Mouse (Mus musculus) MEL (cell line): ENCODE results near the gene Hlf. TPM values are rescaled to one million over a fixed set of nuclear protein-coding genes. Genes with fewer than 3 reads are reported as not detected.

Experiments used
- DNase-seq: peaks from one replicate; pipeline ENCODE4 v3.0.0; 2011; ENCODE audit warnings: low read depth, low spot score
- H3K27ac ChIP-seq: 2 replicates; pipeline ENCODE4 v1.5.1; 2012; ENCODE audit warnings: low read depth, mild to moderate bottlenecking, control low read depth, low read length, moderate library complexity; ENCODE audit not compliant: control insufficient read depth
- H3K27me3 ChIP-seq, 2 experiments: fragments of 150-350 bp in 1 of 2; sonication (generic) in 1 of 2; 2 replicates each; pipeline ENCODE4 v1.6.1; 2012; ENCODE audit warnings: low read length in 2 of 2, mild to moderate bottlenecking in 2 of 2, improper control_type of control experiment in 1 of 2, moderate library complexity in 1 of 2; ENCODE audit not compliant: insufficient read depth in 2 of 2, control insufficient read depth in 1 of 2
- H3K36me3 ChIP-seq, 2 experiments: 2 replicates each; pipeline ENCODE4 v1.6.1; 2012 to 2014; ENCODE audit warnings: low read length in 2 of 2, improper control_type of control experiment in 1 of 2, inconsistent platforms in 1 of 2, mild to moderate bottlenecking in 1 of 2; ENCODE audit not compliant: insufficient read depth in 2 of 2, control insufficient read depth in 1 of 2
- H3K4me1 ChIP-seq, 2 experiments: fragments of 150-350 bp in 1 of 2; sonication (generic) in 1 of 2; 2 replicates each; pipeline ENCODE4 v1.6.1; 2012; ENCODE audit warnings: low read length in 2 of 2, improper control_type of control experiment in 1 of 2, mild to moderate bottlenecking in 1 of 2; ENCODE audit not compliant: insufficient read depth in 2 of 2, control insufficient read depth in 1 of 2
- H3K4me3 ChIP-seq, 2 experiments: fragments of 150-350 bp in 1 of 2; sonication (generic) in 1 of 2; 2 replicates each; pipeline ENCODE4 v1.5.1; 2012; ENCODE audit warnings: low read depth in 2 of 2, low read length in 2 of 2, mild to moderate bottlenecking in 2 of 2, moderate library complexity in 2 of 2, control low read depth in 1 of 2, improper control_type of control experiment in 1 of 2; ENCODE audit not compliant: control insufficient read depth in 1 of 2, insufficient read depth in 1 of 2
- H3K79me2 ChIP-seq: 2 replicates; pipeline ENCODE4 v1.6.1; 2012; ENCODE audit warnings: mild to moderate bottlenecking, low read length, moderate library complexity; ENCODE audit not compliant: control insufficient read depth, poor library complexity, insufficient read depth
- H3K9ac ChIP-seq: 2 replicates; pipeline ENCODE4 v1.6.1; 2012; ENCODE audit warnings: low read depth, mild to moderate bottlenecking, control low read depth, low read length, moderate library complexity; ENCODE audit not compliant: control insufficient read depth, poor library complexity, severe bottlenecking
- H3K9me3 ChIP-seq: fragments of 150-350 bp; sonication (generic); replicated peaks from 2 replicates; pipeline ENCODE4 v1.6.1; 2012; ENCODE audit warnings: mild to moderate bottlenecking, low read length, improper control_type of control experiment, moderate library complexity; ENCODE audit not compliant: insufficient read depth
- BHLHE40 ChIP-seq: IDR thresholded peaks from 2 replicates; pipeline ENCODE4 v1.6.1; 2012; ENCODE audit warnings: low read depth, mild to moderate bottlenecking, inconsistent platforms, low read length, improper control_type of control experiment, borderline replicate concordance
- CHD1 ChIP-seq: IDR thresholded peaks from 2 replicates; pipeline ENCODE4 v1.6.1; 2012; ENCODE audit warnings: low read depth, mild to moderate bottlenecking, inconsistent platforms, low read length, improper control_type of control experiment
- CHD2 ChIP-seq: IDR thresholded peaks from 2 replicates; pipeline ENCODE4 v1.6.1; 2011; ENCODE audit warnings: low read length, improper control_type of control experiment
- CTCF ChIP-seq, 3 experiments: IDR thresholded peaks in 2 of 3; conservative IDR thresholded peaks in 1 of 3; 2 replicates each; pipeline ENCODE4 v1.5.1; 2011 to 2012; ENCODE audit warnings: low read length in 3 of 3, low read depth in 2 of 3, mild to moderate bottlenecking in 2 of 3, improper control_type of control experiment in 1 of 3, inconsistent platforms in 1 of 3, mixed read lengths in 1 of 3, moderate library complexity in 1 of 3; ENCODE audit not compliant: control insufficient read depth in 1 of 3, insufficient read depth in 1 of 3, poor library complexity in 1 of 3, severe bottlenecking in 1 of 3
- E2F4 ChIP-seq: IDR thresholded peaks from 2 replicates; pipeline ENCODE4 v1.6.1; 2011; ENCODE audit warnings: low read depth, low read length, improper control_type of control experiment, borderline replicate concordance
- MAFK ChIP-seq: IDR thresholded peaks from 2 replicates; pipeline ENCODE4 v1.6.1; 2011; ENCODE audit warnings: low read depth, mild to moderate bottlenecking, low read length, improper control_type of control experiment, borderline replicate concordance
- MAX ChIP-seq: IDR thresholded peaks from 2 replicates; pipeline ENCODE4 v1.6.1; 2011; ENCODE audit warnings: low read length, improper control_type of control experiment
- MAZ ChIP-seq: IDR thresholded peaks from 2 replicates; pipeline ENCODE4 v1.6.1; 2012; ENCODE audit warnings: low read depth, mild to moderate bottlenecking, inconsistent platforms, low read length, improper control_type of control experiment
- MEF2A ChIP-seq: IDR thresholded peaks from 2 replicates; pipeline ENCODE4 v1.6.1; 2014; ENCODE audit warnings: low read depth, mild to moderate bottlenecking, inconsistent platforms, low read length, improper control_type of control experiment; ENCODE audit not compliant: poor library complexity, insufficient replicate concordance, severe bottlenecking; ENCODE audit errors: extremely low read depth
- MXI1 ChIP-seq: IDR thresholded peaks from 2 replicates; pipeline ENCODE4 v1.6.1; 2011; ENCODE audit warnings: mild to moderate bottlenecking, low read depth, low read length, improper control_type of control experiment
- NELFE ChIP-seq: IDR thresholded peaks from 2 replicates; pipeline ENCODE4 v1.6.1; 2011; ENCODE audit warnings: low read depth, low read length, improper control_type of control experiment
- NRF1 ChIP-seq: IDR thresholded peaks from 2 replicates; pipeline ENCODE4 v1.6.1; 2014; ENCODE audit warnings: low read depth, mild to moderate bottlenecking, inconsistent platforms, low read length, improper control_type of control experiment, moderate library complexity; ENCODE audit not compliant: poor library complexity, insufficient read depth, severe bottlenecking
- POLR2A ChIP-seq, 2 experiments: IDR thresholded peaks; 2 replicates each; pipeline ENCODE4 v1.6.1; 2011 to 2012; ENCODE audit warnings: low read length in 2 of 2, mild to moderate bottlenecking in 2 of 2, control low read depth in 1 of 2, improper control_type of control experiment in 1 of 2, low read depth in 1 of 2, moderate library complexity in 1 of 2; ENCODE audit not compliant: control insufficient read depth in 1 of 2, insufficient read depth in 1 of 2, poor library complexity in 1 of 2
- POLR2AphosphoS2 ChIP-seq: IDR thresholded peaks from 2 replicates; pipeline ENCODE4 v1.6.1; 2011; ENCODE audit warnings: low read length, improper control_type of control experiment
- RAD21 ChIP-seq: IDR thresholded peaks from 2 replicates; pipeline ENCODE4 v1.6.1; 2011; ENCODE audit warnings: mild to moderate bottlenecking, low read depth, low read length, improper control_type of control experiment
- RCOR1 ChIP-seq: IDR thresholded peaks from 2 replicates; pipeline ENCODE4 v1.6.1; 2012; ENCODE audit warnings: low read depth, mild to moderate bottlenecking, inconsistent platforms, low read length, improper control_type of control experiment
- SIN3A ChIP-seq: IDR thresholded peaks from 2 replicates; pipeline ENCODE4 v1.6.1; 2012; ENCODE audit warnings: low read length, improper control_type of control experiment, inconsistent platforms
- SMC3 ChIP-seq: IDR thresholded peaks from 2 replicates; pipeline ENCODE4 v1.6.1; 2011; ENCODE audit warnings: low read depth, low read length, improper control_type of control experiment
- TAL1 ChIP-seq: IDR thresholded peaks from 2 replicates; pipeline ENCODE4 v1.6.1; 2012; ENCODE audit warnings: mild to moderate bottlenecking, inconsistent platforms, low read length, moderate library complexity, mixed read lengths
- TBP ChIP-seq: IDR thresholded peaks from 2 replicates; pipeline ENCODE4 v1.8.0; 2011; ENCODE audit warnings: low read depth, low read length, improper control_type of control experiment
- USF1 ChIP-seq: IDR thresholded peaks from 2 replicates; pipeline ENCODE4 v1.6.1; 2014; ENCODE audit warnings: low read depth, mild to moderate bottlenecking, inconsistent platforms, low read length, improper control_type of control experiment, moderate library complexity
- USF2 ChIP-seq, 2 experiments: IDR thresholded peaks; 2 replicates each; pipeline ENCODE4 v1.6.1; 2011 to 2012; ENCODE audit warnings: improper control_type of control experiment in 2 of 2, low read length in 2 of 2, borderline replicate concordance in 1 of 2, inconsistent platforms in 1 of 2, low read depth in 1 of 2, mild to moderate bottlenecking in 1 of 2; ENCODE audit not compliant: insufficient read depth in 1 of 2
- ZNF384 ChIP-seq: IDR thresholded peaks from 2 replicates; pipeline ENCODE4 v1.6.1; 2012; ENCODE audit warnings: low read depth, mild to moderate bottlenecking, inconsistent platforms, low read length, improper control_type of control experiment
- polyA plus RNA-seq, 2 experiments: library from polyadenylated mRNA; stranded (reverse) in 1 of 2; unstranded in 1 of 2; fragments of >175 nt in 1 of 2; fragments of >200 nt in 1 of 2; gene quantifications; 2 replicates each; pipeline versions ENCODE4 v1.2.1 to v1.2.4; 2012; ENCODE audit warnings: low replicate concordance in 2 of 2, low read depth in 1 of 2; ENCODE audit not compliant: insufficient read length in 2 of 2, insufficient read depth in 1 of 2, missing spikeins in 1 of 2
- total RNA-seq: library from RNA; depleted of rRNA; stranded (reverse); fragments of 300-350 nt; gene quantifications from 2 replicates; pipeline ENCODE4 v1.2.3, GENCODE M21; 2012

Gene Hlf
- total and polyA plus RNA-seq, 3 experiments = 0.42 to 1.5 TPM; not detected in 1

GRCm38 (mm10) chr11:90382005-90382611 lies 8.6 kb downstream of the Hlf start:
- Histone ChIP-seq H3K4me3 (no peak overlapping the region), H3K79me2 (no peaks in the 10 kb centered on the region), H3K36me3 (no peaks in the 10 kb centered on the region), H3K9me3 (no peaks in the 10 kb centered on the region), H3K9ac (no peak overlapping the region), H3K27me3 (no peaks in the 10 kb centered on the region; a peak in 1 of 4 replicates), H3K4me1 (no peaks in the 10 kb centered on the region)
- DNase-seq = no peak
- no peak for TF ChIP-seq RAD21
- TF ChIP-seq TBP = no peak
- no peak for TF ChIP-seq CHD2
- TF ChIP-seq CHD1 = no peak
- TF ChIP-seq USF1 = no peak
- TF ChIP-seq MAFK = no peak
- TF ChIP-seq POLR2AphosphoS2 = no peak
- no peak for TF ChIP-seq TAL1
- no peak for TF ChIP-seq RCOR1
- no peak for TF ChIP-seq CTCF (IDR thresholded peaks at IDR 0.05 in 2 of 3, conservative IDR thresholded peaks at IDR 0.05 in 1 of 3; ENCODE audit: control insufficient read depth in 1 of 3, insufficient read depth in 1 of 3, low read depth in 2 of 3, low read length in 3 of 3, poor library complexity in 1 of 3, severe bottlenecking in 1 of 3)
- TF ChIP-seq MXI1 = no peak
- TF ChIP-seq BHLHE40 = no peak
- no peak for TF ChIP-seq MEF2A
- TF ChIP-seq, all 39 proteins: peak for 0
- no peak overlapping the region for H3K27ac ChIP-seq

- H3K9me3 ChIP-seq = no peaks in the 10 kb centered on the region
- no peak overlapping the region for H3K27ac ChIP-seq
- DNase-seq = no peak
- no peaks in the 10 kb centered on the region for H3K79me2 ChIP-seq
- H3K4me3 ChIP-seq = no peak overlapping the region
- no peaks in the 10 kb centered on the region for H3K4me1 ChIP-seq
- no peaks in the 10 kb centered on the region for H3K36me3 ChIP-seq
- TF ChIP-seq SMC3 (no peak), MAZ (no peak), ZNF384 (no peak), SIN3A (no peak), USF2 (IDR thresholded peaks at IDR 0.05; ENCODE audit: borderline replicate concordance in 1 of 2, insufficient read depth in 1 of 2, low read depth in 1 of 2, low read length in 2 of 2) (no peak), E2F4 (no peak), POLR2A (IDR thresholded peaks at IDR 0.05; ENCODE audit: control insufficient read depth in 1 of 2, insufficient read depth in 1 of 2, low read depth in 1 of 2, low read length in 2 of 2, poor library complexity in 1 of 2) (no peak), NRF1 (no peak), CTCF (IDR thresholded peaks at IDR 0.05 in 2 of 3, conservative IDR thresholded peaks at IDR 0.05 in 1 of 3; ENCODE audit: control insufficient read depth in 1 of 3, insufficient read depth in 1 of 3, low read depth in 2 of 3, low read length in 3 of 3, poor library complexity in 1 of 3, severe bottlenecking in 1 of 3) (no peak), MXI1 (no peak), MAX (no peak), NELFE (no peak), TBP (no peak)
- no peak overlapping the region for H3K9ac ChIP-seq
- H3K27me3 ChIP-seq = no peaks in the 10 kb centered on the region; a peak in 1 of 4 replicates
Measured at GRCm38 (mm10) chr11:90381113-90381512, 9.6 kb downstream of the Hlf start.
